Mouse (Mus musculus): ENCODE measurements around the gene A430078G23Rik. TPM values are rescaled to one million over a fixed set of nuclear protein-coding genes. Genes with fewer than 3 reads are reported as not detected.

The A430078G23Rik gene
- polyA plus RNA-seq, 1 experiment: 28.3 TPM

DNA sequence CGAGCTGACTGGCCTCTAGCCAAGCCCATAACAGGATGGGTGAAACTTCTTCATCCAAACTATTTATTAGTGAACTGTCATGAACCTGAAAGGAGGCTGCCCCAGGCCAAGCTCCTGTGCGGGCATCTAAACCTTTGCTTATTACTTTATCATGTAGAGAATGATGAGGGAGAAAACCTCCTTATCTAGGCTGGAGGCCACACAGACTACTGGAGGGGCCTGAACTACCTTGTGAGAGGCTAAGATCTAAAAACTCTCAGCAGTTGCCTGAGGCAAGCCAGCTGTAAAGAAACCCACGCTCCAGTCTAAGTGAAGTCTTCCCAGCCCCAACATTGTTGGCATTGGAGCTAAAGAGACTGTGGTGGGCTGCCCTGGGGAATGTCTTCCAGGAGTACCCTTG is 54.2 kb downstream of the A430078G23Rik start:
- Histone ChIP-seq H3K36me3 (ENCODE audit: control insufficient read depth, insufficient read depth, low read length) (peaks cover 40% of the 10 kb centered on the region), H3K4me1 (ENCODE audit: control insufficient read depth, insufficient read depth, insufficient read length) (no peaks in the 10 kb centered on the region), H3K4me3 (ENCODE audit: extremely low read depth, insufficient read depth, insufficient read length) (no peak overlapping the region), H3K27me3 (ENCODE audit: control insufficient read depth, insufficient read depth, low read length) (no peaks in the 10 kb centered on the region), H3K27ac (ENCODE audit: insufficient read depth, low read length) (no peak overlapping the region)
- WGBS: 86% methylated on average over 3 of the region's 3 CpGs
- no peak for TF ChIP-seq CTCF (IDR thresholded peaks at IDR 0.05; ENCODE audit: extremely low read depth, insufficient read depth, insufficient read length, insufficient replicate concordance)
- TF ChIP-seq POLR2A (IDR thresholded peaks at IDR 0.05; ENCODE audit: low read depth, low read length): no peak
- no peak for DNase-seq (ENCODE audit: low read depth in 1 of 2, low spot score in 2 of 2)

DNA sequence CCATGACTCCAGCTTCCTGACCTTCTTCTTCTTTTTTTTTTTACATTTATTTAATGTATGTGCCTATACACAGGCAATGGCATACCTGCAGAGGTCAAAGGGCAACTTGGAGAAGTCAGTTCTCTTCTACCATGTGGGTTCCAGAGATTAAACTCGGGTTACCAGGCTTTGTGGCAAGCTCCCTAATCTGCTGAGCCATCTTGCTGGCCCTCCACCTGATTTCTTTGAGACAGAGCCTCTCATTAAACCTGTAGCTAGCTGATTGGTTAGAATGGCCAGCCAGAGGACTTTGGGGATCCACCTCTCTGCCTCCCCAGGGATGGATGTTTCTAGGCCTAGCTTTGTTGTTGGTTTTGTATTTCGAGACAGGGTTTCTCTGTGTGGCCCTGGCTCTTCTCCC is 57.9 kb downstream of the A430078G23Rik start:
- H3K36me3 ChIP-seq (ENCODE audit: control insufficient read depth, insufficient read depth, low read length): peaks cover 37% of the 10 kb centered on the region
- H3K27ac ChIP-seq (ENCODE audit: insufficient read depth, low read length): no peak overlapping the region
- no peaks in the 10 kb centered on the region for H3K4me1 ChIP-seq (ENCODE audit: control insufficient read depth, insufficient read depth, insufficient read length)
- WGBS: 76% methylated on average over 2 of the region's 2 CpGs
- no peak overlapping the region for H3K4me3 ChIP-seq (ENCODE audit: extremely low read depth, insufficient read depth, insufficient read length)
- no peak for TF ChIP-seq POLR2A (IDR thresholded peaks at IDR 0.05; ENCODE audit: low read depth, low read length)
- TF ChIP-seq CTCF (IDR thresholded peaks at IDR 0.05; ENCODE audit: extremely low read depth, insufficient read depth, insufficient read length, insufficient replicate concordance): no peak
- DNase-seq (ENCODE audit: low read depth in 1 of 2, low spot score in 2 of 2): no peak
- H3K27me3 ChIP-seq (ENCODE audit: control insufficient read depth, insufficient read depth, low read length): no peaks in the 10 kb centered on the region

DNA sequence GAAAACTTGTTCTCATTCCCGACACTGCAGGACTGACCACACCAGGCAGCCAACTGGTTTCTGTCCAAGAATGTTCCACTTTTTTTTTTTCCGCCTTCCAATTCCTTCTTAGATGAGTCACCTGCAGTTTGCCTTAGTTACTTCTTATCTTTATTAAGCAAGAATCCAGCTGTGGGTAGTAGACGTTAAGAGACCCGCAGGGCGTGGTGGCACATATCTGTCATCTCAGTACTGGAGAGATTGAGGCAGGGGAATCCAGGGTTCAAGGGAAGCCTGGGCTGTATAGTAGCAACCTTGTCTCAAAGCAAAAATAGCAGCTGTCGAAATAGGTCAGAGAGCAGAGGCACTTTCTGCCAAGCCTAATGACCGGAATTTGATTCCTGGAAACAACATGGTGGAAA is 58.7 kb downstream of the A430078G23Rik start:
- H3K4me1 ChIP-seq (ENCODE audit: control insufficient read depth, insufficient read depth, insufficient read length): no peaks in the 10 kb centered on the region
- H3K27ac ChIP-seq (ENCODE audit: insufficient read depth, low read length): no peak overlapping the region
- WGBS: 78% methylated on average over 7 of the region's 7 CpGs

DNA sequence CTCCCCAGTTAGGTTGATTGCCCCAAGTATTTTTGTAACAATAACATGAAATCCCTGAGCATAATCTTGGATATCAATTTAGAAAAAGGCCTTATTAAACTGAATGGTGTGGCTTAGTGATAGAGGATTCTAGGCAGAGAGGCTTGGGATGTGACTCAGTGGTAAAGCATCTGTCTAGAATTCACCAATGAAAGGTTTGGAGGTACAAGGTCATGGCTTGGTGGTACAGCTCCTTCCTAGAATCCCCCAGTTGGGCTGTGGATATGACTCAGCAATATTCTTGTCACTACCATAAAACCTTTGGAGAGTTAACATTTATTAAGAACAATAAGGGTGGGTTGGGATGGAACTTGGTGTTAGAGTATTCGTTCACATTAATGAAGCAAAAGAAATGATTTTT is 59.6 kb downstream of the A430078G23Rik start:
- TF ChIP-seq CTCF (IDR thresholded peaks at IDR 0.05; ENCODE audit: extremely low read depth, insufficient read depth, insufficient read length, insufficient replicate concordance) (no peak), POLR2A (IDR thresholded peaks at IDR 0.05; ENCODE audit: low read depth, low read length) (no peak)
- Histone ChIP-seq H3K27ac (ENCODE audit: insufficient read depth, low read length) (no peak overlapping the region), H3K27me3 (ENCODE audit: control insufficient read depth, insufficient read depth, low read length) (no peaks in the 10 kb centered on the region), H3K36me3 (ENCODE audit: control insufficient read depth, insufficient read depth, low read length) (peaks cover 46% of the 10 kb centered on the region), H3K4me1 (ENCODE audit: control insufficient read depth, insufficient read depth, insufficient read length) (no peaks in the 10 kb centered on the region), H3K4me3 (ENCODE audit: extremely low read depth, insufficient read depth, insufficient read length) (no peak overlapping the region)
- no peak for DNase-seq (ENCODE audit: low read depth in 1 of 2, low spot score in 2 of 2)
- WGBS: 93% methylated on average over 1 of the region's 1 CpGs

More for the DNA sequence above, 58.7 kb downstream of the A430078G23Rik start:
- TF ChIP-seq CTCF (IDR thresholded peaks at IDR 0.05; ENCODE audit: extremely low read depth, insufficient read depth, insufficient read length, insufficient replicate concordance) (no peak), POLR2A (IDR thresholded peaks at IDR 0.05; ENCODE audit: low read depth, low read length) (no peak)
- DNase-seq (ENCODE audit: low read depth in 1 of 2, low spot score in 2 of 2): no peak
- H3K27me3 ChIP-seq (ENCODE audit: control insufficient read depth, insufficient read depth, low read length): no peaks in the 10 kb centered on the region
- peaks cover 42% of the 10 kb centered on the region for H3K36me3 ChIP-seq (ENCODE audit: control insufficient read depth, insufficient read depth, low read length)
- no peak overlapping the region for H3K4me3 ChIP-seq (ENCODE audit: extremely low read depth, insufficient read depth, insufficient read length)

DNA sequence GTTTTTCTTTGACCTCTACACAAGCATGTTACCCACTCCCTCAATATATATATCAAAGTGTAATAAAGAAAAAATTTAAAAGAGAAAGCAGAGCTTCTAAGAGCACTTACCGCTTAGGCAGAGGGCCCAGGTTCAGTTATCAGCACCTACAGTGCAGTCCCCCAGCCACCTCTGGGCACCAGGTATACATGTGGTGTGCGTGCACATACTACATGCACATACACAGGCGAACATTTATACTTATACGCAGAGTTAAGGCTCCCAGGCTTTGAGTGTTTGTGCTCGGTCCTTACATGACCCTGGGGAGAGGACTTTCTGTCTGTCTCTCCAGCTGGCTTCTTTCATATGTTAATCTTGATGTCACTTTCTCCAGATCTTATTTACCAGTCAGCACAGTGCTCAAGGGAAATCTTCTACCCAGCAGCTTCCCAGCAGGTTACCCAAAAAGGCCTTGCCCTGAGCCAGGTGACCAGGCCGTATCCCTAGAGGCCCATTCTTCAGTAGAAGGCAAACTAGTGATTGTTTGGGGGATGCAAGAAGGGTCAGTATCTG is 61.5 kb downstream of the A430078G23Rik start:
- no peak for TF ChIP-seq CTCF (IDR thresholded peaks at IDR 0.05; ENCODE audit: extremely low read depth, insufficient read depth, insufficient read length, insufficient replicate concordance)
- TF ChIP-seq POLR2A (IDR thresholded peaks at IDR 0.05; ENCODE audit: low read depth, low read length): no peak
- H3K27ac ChIP-seq (ENCODE audit: insufficient read depth, low read length): no peak overlapping the region
- H3K27me3 ChIP-seq (ENCODE audit: control insufficient read depth, insufficient read depth, low read length): no peaks in the 10 kb centered on the region
- DNase-seq (ENCODE audit: low read depth in 1 of 2, low spot score in 2 of 2): no peak
- WGBS: 87% methylated on average over 6 of the region's 6 CpGs
- no peaks in the 10 kb centered on the region for H3K4me1 ChIP-seq (ENCODE audit: control insufficient read depth, insufficient read depth, insufficient read length)
- H3K4me3 ChIP-seq (ENCODE audit: extremely low read depth, insufficient read depth, insufficient read length): no peak overlapping the region
- H3K36me3 ChIP-seq (ENCODE audit: control insufficient read depth, insufficient read depth, low read length): peaks cover 48% of the 10 kb centered on the region

DNA sequence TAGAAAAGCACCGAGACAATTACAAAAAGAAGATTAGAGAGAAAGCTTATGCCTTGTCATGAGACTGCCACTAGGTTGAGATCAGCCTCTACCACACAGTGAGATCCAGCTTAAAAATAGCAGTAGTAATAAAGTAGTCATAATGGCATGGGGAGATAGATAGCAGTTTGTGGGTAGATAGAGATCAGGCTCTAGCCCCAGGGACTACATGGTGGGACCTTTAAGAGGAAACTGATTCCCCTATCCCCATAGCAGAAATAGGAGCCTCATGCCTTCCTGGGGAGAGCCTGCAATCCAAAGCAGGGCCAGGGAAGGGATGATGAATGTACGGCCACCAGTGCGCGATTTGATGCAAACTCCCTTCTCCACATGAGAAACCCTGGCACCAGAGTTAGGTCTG is 62.0 kb downstream of the A430078G23Rik start:
- Histone ChIP-seq H3K27me3 (ENCODE audit: control insufficient read depth, insufficient read depth, low read length) (no peaks in the 10 kb centered on the region), H3K27ac (ENCODE audit: insufficient read depth, low read length) (no peak overlapping the region), H3K36me3 (ENCODE audit: control insufficient read depth, insufficient read depth, low read length) (peaks cover 48% of the 10 kb centered on the region), H3K4me1 (ENCODE audit: control insufficient read depth, insufficient read depth, insufficient read length) (no peaks in the 10 kb centered on the region), H3K4me3 (ENCODE audit: extremely low read depth, insufficient read depth, insufficient read length) (no peak overlapping the region)
- 96% methylated on average over 4 of the region's 4 CpGs for WGBS
- no peak for DNase-seq (ENCODE audit: low read depth in 1 of 2, low spot score in 2 of 2)
- TF ChIP-seq POLR2A (IDR thresholded peaks at IDR 0.05; ENCODE audit: low read depth, low read length) (no peak), CTCF (IDR thresholded peaks at IDR 0.05; ENCODE audit: extremely low read depth, insufficient read depth, insufficient read length, insufficient replicate concordance) (no peak)

DNA sequence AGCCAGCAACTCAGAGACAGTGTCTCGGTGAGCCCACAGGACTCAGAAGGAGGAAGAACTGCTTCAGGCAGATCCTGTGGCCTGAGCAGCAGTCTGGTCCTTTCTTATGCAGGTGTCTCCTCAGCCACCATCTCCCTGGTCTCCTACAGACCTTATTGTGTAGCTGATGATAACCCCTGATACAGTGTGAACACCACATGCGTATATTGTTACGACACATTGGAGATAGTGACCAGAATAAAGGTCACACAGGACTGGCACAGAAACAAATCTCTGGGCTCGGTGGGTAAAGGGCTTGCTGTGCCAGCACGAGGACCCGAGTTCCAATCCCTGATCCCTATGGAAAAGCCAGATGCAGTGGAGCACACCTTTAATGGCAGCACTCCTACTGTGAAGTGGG is 62.4 kb downstream of the A430078G23Rik start:
- Histone ChIP-seq H3K4me3 (ENCODE audit: extremely low read depth, insufficient read depth, insufficient read length) (no peak overlapping the region), H3K36me3 (ENCODE audit: control insufficient read depth, insufficient read depth, low read length) (peaks cover 46% of the 10 kb centered on the region), H3K27ac (ENCODE audit: insufficient read depth, low read length) (no peak overlapping the region), H3K27me3 (ENCODE audit: control insufficient read depth, insufficient read depth, low read length) (no peaks in the 10 kb centered on the region), H3K4me1 (ENCODE audit: control insufficient read depth, insufficient read depth, insufficient read length) (no peaks in the 10 kb centered on the region)
- TF ChIP-seq CTCF (IDR thresholded peaks at IDR 0.05; ENCODE audit: extremely low read depth, insufficient read depth, insufficient read length, insufficient replicate concordance): no peak
- TF ChIP-seq POLR2A (IDR thresholded peaks at IDR 0.05; ENCODE audit: low read depth, low read length): no peak
- no peak for DNase-seq (ENCODE audit: low read depth in 1 of 2, low spot score in 2 of 2)
- 93% methylated on average over 6 of the region's 6 CpGs for WGBS
